16 mouse cellular contexts compared by ENCODE assay signal in genomic region chr2:5592461-5593136, GRCm38 (mm10).
"Had no signal": no experiment of that assay in that cellular context is flagged by ENCODE, and none has a peak within 500 bp of the region (broad histone marks: within the 10 kb centered on the region; RNA-seq: fewer than 3 reads in every experiment).

No protein-coding gene starts in this region.

- H3K4me3 ChIP-seq: limb, embryonic 12.5 days; liver, embryonic 15.5 days; megakaryocyte, embryonic 14.5 days; midbrain, embryonic 12.5 days; neural tube, embryonic 13.5 days had no signal

- DNase-seq: kidney, adult 8-10 months; kidney, postnatal 25 days; liver; lung, adult 2 months; lung, postnatal 4 days; right cerebral cortex, adult 18-20 months; right cerebral cortex, postnatal 25 days; thymus, adult 18-20 months; thymus, postnatal 25 days had no signal

- H3K27ac ChIP-seq: limb, embryonic 12.5 days; liver, embryonic 15.5 days; midbrain, embryonic 12.5 days; neural tube, embryonic 13.5 days had no signal

- ATAC-seq: lung, postnatal 0 days; midbrain, embryonic 16.5 days had no signal

- H3K9me3 ChIP-seq: limb, embryonic 12.5 days; liver, embryonic 15.5 days; megakaryocyte, embryonic 14.5 days; midbrain, embryonic 12.5 days; neural tube, embryonic 13.5 days had no signal

- H3K4me1 ChIP-seq: liver, embryonic 15.5 days had no signal

- H3K4me2 ChIP-seq: limb, embryonic 12.5 days; liver, embryonic 15.5 days; midbrain, embryonic 12.5 days; neural tube, embryonic 13.5 days had no signal

- H3K27me3 ChIP-seq: limb, embryonic 12.5 days; liver, embryonic 15.5 days; midbrain, embryonic 12.5 days; neural tube, embryonic 13.5 days had no signal

- H3K36me3 ChIP-seq: limb, embryonic 12.5 days; liver, embryonic 15.5 days; midbrain, embryonic 12.5 days; neural tube, embryonic 13.5 days had no signal

- H3K9ac ChIP-seq: limb, embryonic 12.5 days; liver, embryonic 15.5 days; midbrain, embryonic 12.5 days; neural tube, embryonic 13.5 days had no signal
